Mouse (Mus musculus): ENCODE results near the gene Hal.

The Hal gene

DNA sequence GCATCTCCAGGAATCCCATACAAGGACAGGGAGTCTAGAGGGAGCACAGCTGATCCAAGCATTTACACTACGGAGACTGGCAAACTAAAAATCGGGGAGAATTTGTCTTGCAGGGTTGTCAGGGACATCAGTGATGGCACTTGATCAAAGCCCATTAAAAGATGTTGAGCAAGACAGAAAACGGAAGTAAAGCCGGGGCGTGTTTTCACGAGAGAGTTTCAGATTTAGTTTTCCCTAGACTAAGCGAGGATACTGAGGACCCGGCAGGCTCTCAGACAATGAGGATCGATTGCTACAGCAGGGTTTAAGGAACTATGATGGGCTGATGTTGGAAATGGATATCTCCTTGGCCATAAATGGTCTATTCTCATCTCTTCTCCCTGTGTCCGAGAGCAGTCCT is 78.5 kb downstream of the Hal start:
- DNase-seq (ENCODE audit: low read depth, low spot score), result no peak

DNA sequence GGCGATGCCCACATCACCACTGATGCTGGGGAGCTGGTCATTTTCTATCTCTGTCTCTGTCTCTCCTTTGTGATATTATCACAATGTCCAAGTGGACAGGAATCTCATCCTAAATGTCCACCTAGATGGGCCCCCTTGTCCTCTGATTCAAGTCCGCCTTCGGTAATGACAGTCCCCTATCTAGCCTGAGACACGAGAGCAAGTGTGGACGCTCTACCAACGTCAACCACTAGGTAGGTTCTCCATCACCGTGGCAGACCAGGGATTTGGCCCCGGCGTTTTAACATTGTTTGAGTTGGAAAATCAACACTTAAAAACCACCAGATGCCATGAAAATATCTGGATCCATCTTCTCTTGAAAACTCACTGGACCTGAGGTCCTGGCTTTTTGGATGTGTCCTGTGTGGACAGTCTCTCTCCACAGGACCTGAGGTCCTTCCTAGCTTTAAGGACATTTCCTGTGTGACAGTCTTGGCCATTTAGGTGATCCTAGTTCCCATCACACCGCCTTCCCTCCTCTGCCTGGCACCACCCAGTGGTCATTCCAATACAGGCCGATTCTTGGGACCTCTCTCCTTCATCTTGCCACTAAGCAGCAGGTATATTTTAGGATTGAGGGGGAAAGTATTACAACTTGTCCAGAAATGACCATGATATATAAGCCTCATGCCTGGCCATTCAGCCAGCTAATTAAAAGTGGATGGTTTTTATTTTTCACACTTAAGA is 79.4 kb downstream of the Hal start:
- DNase-seq (ENCODE audit: low read depth, low spot score), result no peak

GRCm38 (mm10) chr10:93568671-93569070 is 80.1 kb downstream of the Hal start:
- DNase-seq (ENCODE audit: low read depth, low spot score), result no peak

Data from forelimb bud, embryonic 11.5 days (tissue).